Mouse (Mus musculus) kidney, adult 2 months (tissue): ENCODE data around the gene Pitpnm3.

Source experiments
- CTCF ChIP-seq: fragments of 200-500 bp; conservative IDR thresholded peaks from 2 replicates; pipeline ENCODE4 v1.5.1; 2011; ENCODE audit warnings: low read depth, mild to moderate bottlenecking, control low read depth, low read length, moderate library complexity, mixed read lengths; ENCODE audit not compliant: insufficient read depth, insufficient read length
- POLR2A ChIP-seq: fragments of 200-500 bp; IDR thresholded peaks from one replicate; pipeline ENCODE4 v1.6.1; 2011; ENCODE audit warnings: low read depth, low read length, control low read depth

DNA sequence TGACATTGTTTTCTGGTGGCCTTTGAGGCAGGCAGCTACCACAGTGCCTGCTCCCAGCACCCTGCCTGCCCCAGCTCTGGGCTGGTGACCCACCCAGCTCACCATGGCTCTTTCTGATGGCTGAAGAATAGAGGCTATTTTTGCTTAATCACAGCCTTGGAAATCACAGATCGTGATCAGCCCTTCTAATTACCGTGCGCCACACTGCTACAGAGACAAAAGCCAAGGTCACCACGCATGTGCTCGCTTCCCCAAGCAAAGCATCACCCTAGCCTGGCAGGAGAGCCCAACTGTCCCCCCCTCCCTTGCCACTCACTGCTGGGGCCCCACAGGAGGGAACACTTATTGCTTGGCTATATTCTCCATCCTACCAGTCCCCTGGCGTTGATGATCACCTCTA lies 55.1 kb downstream of the Pitpnm3 start:
- TF ChIP-seq CTCF, result no peak
- no peak for TF ChIP-seq POLR2A
